Mouse (Mus musculus) midbrain, embryonic 16.5 days (tissue): ENCODE measurements around the gene Sgip1. TPM values are rescaled to one million over a fixed set of nuclear protein-coding genes. Genes with fewer than 3 reads are reported as not detected.

Experiments
- ATAC-seq: fragments of 200-750 bp; cut with Nextera tagmentation; 2 replicates; pipeline ENCODE4 v1.8.0; 2017; ENCODE audit warnings: moderate TSS enrichment
- H3K27ac ChIP-seq: fragments of 300-500 bp; sonication (generic); 2 replicates; pipeline ENCODE4 v1.5.1; 2014; ENCODE audit warnings: mild to moderate bottlenecking, low read length, mixed read lengths
- H3K27me3 ChIP-seq: fragments of 300-500 bp; sonication (generic); 2 replicates; pipeline ENCODE4 v1.6.1; 2014; ENCODE audit warnings: low read depth, low read length, mixed read lengths; ENCODE audit not compliant: control insufficient read depth, insufficient read depth
- H3K36me3 ChIP-seq: fragments of 300-500 bp; sonication (generic); 2 replicates; pipeline ENCODE4 v1.6.1; 2014; ENCODE audit warnings: mild to moderate bottlenecking, low read length, moderate library complexity, mixed read lengths; ENCODE audit not compliant: control insufficient read depth, insufficient read depth
- H3K4me1 ChIP-seq: fragments of 300-500 bp; sonication (generic); 2 replicates; pipeline ENCODE4 v1.6.1; 2014; ENCODE audit warnings: mild to moderate bottlenecking, low read length, mixed read lengths; ENCODE audit not compliant: control insufficient read depth, insufficient read depth
- H3K4me2 ChIP-seq: fragments of 300-500 bp; sonication (generic); 2 replicates; pipeline ENCODE4 v1.6.1; 2014; ENCODE audit warnings: mild to moderate bottlenecking, low read length, mixed read lengths
- H3K4me3 ChIP-seq: fragments of 300-500 bp; sonication (generic); 2 replicates; pipeline ENCODE4 v1.5.1; 2014; ENCODE audit warnings: low read depth, mild to moderate bottlenecking, low read length, moderate library complexity, mixed read lengths
- H3K9ac ChIP-seq: fragments of 300-500 bp; sonication (generic); 2 replicates; pipeline ENCODE4 v1.6.1; 2014; ENCODE audit warnings: low read depth, low read length, mixed read lengths
- H3K9me3 ChIP-seq: fragments of 300-500 bp; sonication (generic); replicated peaks from 2 replicates; pipeline ENCODE4 v1.6.1; 2014; ENCODE audit warnings: mild to moderate bottlenecking, low read length, mixed read lengths; ENCODE audit not compliant: control insufficient read depth, poor library complexity, severe bottlenecking
- WGBS: fragments of 180-500 bp; shearing (Covaris S2); extraction: QIAGEN DNeasy Blood & Tissue Kit; methylation state at CpG from one replicate; pipeline ENCODE4 v1.1.7; 2014; 5-methylcytosine and 5-hydroxymethylcytosine counted together
- polyA plus RNA-seq: library from polyadenylated mRNA; unstranded; fragments of >200 nt; fragmentation: Nextera tagmentation; extraction: Ambion mirVana; gene quantifications from 2 replicates; pipeline ENCODE4 v1.2.1, GENCODE M21; 2015

The Sgip1 gene
- polyA plus RNA-seq, 1 experiment from 2014 or later, result 80.4 TPM

GRCm38 (mm10) chr4:103013490-103013889, 272.4 kb downstream of the Sgip1 start:
- no peak overlapping the region for H3K9ac ChIP-seq

More at GRCm38 (mm10) chr4:103013490-103013889, 272.4 kb downstream of the Sgip1 start:
- Histone ChIP-seq H3K4me1 (peaks cover 22% of the 10 kb centered on the region), H3K36me3 (no peaks in the 10 kb centered on the region), H3K27me3 (no peaks in the 10 kb centered on the region), H3K4me3 (no peak overlapping the region), H3K4me2 (peak overlapping the region; percentile 12; the same call in 1 of the 2 replicates), H3K9me3 (no peaks in the 10 kb centered on the region), H3K27ac (no peak overlapping the region)
- whole genome bisulfite sequencing, result 5% methylated on average over 4 of the region's 4 CpGs
- no peak for ATAC-seq

Other genes with a start within 250 kb of the Sgip1 start
- 1.8 and 2.4 TPM in 2 replicates for gene Tctex1d1, start 237.3 kb downstream of the Sgip1 start, polyA plus RNA-seq